Comparison of ENCODE assay signal across 22 mouse cellular contexts in the genomic region with DNA sequence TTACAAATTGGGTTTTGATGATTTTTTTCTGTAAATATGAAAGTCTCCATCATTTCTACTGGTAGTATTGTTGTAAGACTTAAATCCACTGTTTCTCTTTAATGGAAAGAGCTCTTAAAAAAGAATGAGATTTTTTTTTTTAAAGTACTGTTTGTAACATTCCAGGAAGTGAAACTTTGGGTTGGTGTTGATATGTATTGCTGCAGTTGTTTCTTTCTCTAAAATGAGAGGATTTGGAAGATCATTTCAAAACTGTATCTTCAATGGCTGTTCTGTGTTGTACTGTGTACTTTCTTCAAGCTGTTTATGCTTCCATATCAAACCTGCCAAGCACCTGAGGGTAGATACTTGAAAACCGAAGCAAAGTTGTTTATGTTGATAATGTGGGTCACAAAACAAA. TPM values are rescaled to one million over a fixed set of nuclear protein-coding genes. Genes with fewer than 3 reads are reported as not detected.
A peak's percentile ranks its signal among the peaks of the same experiment; 100 is the strongest.
DNase-seq lines count a peak whose midpoint lies in the region; ATAC-seq and TF ChIP-seq lines count a peak whose summit lies in the region.
"Had no signal": no experiment of that assay in that cellular context is flagged by ENCODE, and none has a peak within 500 bp of the region (broad histone marks: within the 10 kb centered on the region; RNA-seq: fewer than 3 reads in every experiment).

No protein-coding gene starts in this region.

- peak; percentile 52 for ATAC-seq in granulocyte monocyte progenitor cell, adult 5-6 weeks (replicated peaks; ENCODE audit: poor library complexity, severe bottlenecking)
- 0 out of 2 replicates have a peak, but pooled peaks have one; percentile 28 for ATAC-seq in megakaryocyte progenitor cell, adult 5-6 weeks (replicated peaks; ENCODE audit: poor library complexity)
- ATAC-seq: forebrain, embryonic 14.5 days; inflammation-experienced regulatory T-cells, adult 6 months; Patski had no signal

- WGBS in heart, embryonic 10.5 days, result 74% methylated on average over 1 of the region's 1 CpGs

- peaks cover 27% of the 10 kb centered on the region for H3K36me3 ChIP-seq in E14TG2a.4 (ENCODE audit: insufficient read depth, low read length)
- H3K36me3 ChIP-seq in heart, embryonic 10.5 days, result 0 out of 2 replicates have a peak, but pooled peaks cover 3% of the 10 kb centered on the region
- H3K36me3 ChIP-seq: embryonic facial prominence, embryonic 15.5 days; hindbrain, embryonic 15.5 days had no signal

- no peaks in the 10 kb centered on the region for H3K9me3 ChIP-seq in E14TG2a.4 (ENCODE audit: low read length)
- no peaks in the 10 kb centered on the region for H3K9me3 ChIP-seq in heart, embryonic 10.5 days
- H3K9me3 ChIP-seq: embryonic facial prominence, embryonic 15.5 days; forebrain, embryonic 10.5 days; heart, embryonic 13.5 days; hindbrain, embryonic 15.5 days had no signal

- no peak for DNase-seq in gastrocnemius, adult 2 months
- DNase-seq in gastrocnemius, postnatal 25 days, result no peak
- no peak for DNase-seq in frontal cortex, postnatal 10 days (ENCODE audit: low spot score in 2 of 2)
- DNase-seq in heart, embryonic 10.5 days (ENCODE audit: low spot score), result no peak
- no peak for DNase-seq in kidney, adult 8-10 months
- DNase-seq: adrenal gland, postnatal 25 days; cerebellum, adult 8-10 months; cerebellum, postnatal 14 days; embryo, embryonic 11 days; gastrocnemius, postnatal 10 days; heart, postnatal 36 days had no signal

- no peak overlapping the region for H3K4me3 ChIP-seq in gastrocnemius, adult 2 months
- peak overlapping the region; percentile 73 for H3K4me3 ChIP-seq in E14TG2a.4 (replicated peaks; ENCODE audit: low read length)
- no peak overlapping the region for H3K4me3 ChIP-seq in heart, embryonic 10.5 days
- H3K4me3 ChIP-seq: embryonic facial prominence, embryonic 15.5 days; erythroblast, embryonic 14.5 days; forebrain, embryonic 10.5 days; heart, embryonic 13.5 days; hindbrain, embryonic 15.5 days had no signal

- intact Hi-C loops in gastrocnemius, adult 2 months (cut with DNase I), result loop anchor here (5.0 kb wide), 1 partner anchor 43 kb away; no protein-coding TSS in a partner anchor

- peaks cover 79% of the 10 kb centered on the region for H3K4me1 ChIP-seq in E14TG2a.4 (replicated peaks; ENCODE audit: low read depth, low read length)
- H3K4me1 ChIP-seq in heart, embryonic 10.5 days, result peaks cover 15% of the 10 kb centered on the region

- H3K27ac ChIP-seq in gastrocnemius, adult 2 months, result peak overlapping the region; percentile 86
- H3K27ac ChIP-seq in heart, embryonic 10.5 days, result no peak overlapping the region
- H3K27ac ChIP-seq: embryonic facial prominence, embryonic 15.5 days; forebrain, embryonic 10.5 days; heart, embryonic 13.5 days; hindbrain, embryonic 15.5 days had no signal

- TF ChIP-seq CTCF in gastrocnemius, adult 2 months (IDR thresholded peaks at IDR 0.05), result no peak
- TF ChIP-seq CTCF in E14TG2a.4 (conservative IDR thresholded peaks at IDR 0.05; ENCODE audit: low read length), result no peak

- no peaks in the 10 kb centered on the region for H3K27me3 ChIP-seq in E14TG2a.4 (ENCODE audit: insufficient read depth, low read length)
- H3K27me3 ChIP-seq in heart, embryonic 10.5 days (ENCODE audit: insufficient read depth, poor library complexity, severe bottlenecking), result no peaks in the 10 kb centered on the region
- H3K27me3 ChIP-seq: embryonic facial prominence, embryonic 15.5 days; heart, embryonic 13.5 days; hindbrain, embryonic 15.5 days; Patski had no signal

RNA-seq across cellular contexts. Expression of gene Fxr1, which starts 15.1 kb away (rescaled TPM):
- total RNA-seq in gastrocnemius, adult 2 months (2021), result 100 to 1,000 TPM; 397 to 430 TPM
- total RNA-seq in gastrocnemius, postnatal 25 days (2021), result 100 to 1,000 TPM; 381 to 419 TPM
- total RNA-seq in granulocyte monocyte progenitor cell, adult 5-6 weeks (2014; fragmentation: Nextera tagmentation), result 82.8 and 85.8 TPM in 2 replicates
- total RNA-seq in granulocyte monocyte progenitor cell, adult 5-6 weeks (2017), result 183 and 220 TPM in 2 replicates
- total RNA-seq in megakaryocyte progenitor cell, adult 5-6 weeks (2015), result 102 and 118 TPM in 2 replicates
- 167 and 209 TPM in 2 replicates for total RNA-seq in megakaryocyte progenitor cell, adult 5-6 weeks (2017)
- polyA plus RNA-seq in heart, embryonic 10.5 days (2016; fragmentation: Nextera tagmentation; extraction: Ambion mirVana), result 67.7 and 70.5 TPM in 2 replicates

RNA-seq across cellular contexts. Expression of gene Dnajc19, which starts 46.3 kb away (rescaled TPM):
- total RNA-seq in gastrocnemius, adult 2 months (2021), result 100 to 1,000 TPM; 136 to 139 TPM
- 100 to 1,000 TPM; 105 to 112 TPM for total RNA-seq in gastrocnemius, postnatal 25 days (2021)
- 128 and 161 TPM in 2 replicates for total RNA-seq in granulocyte monocyte progenitor cell, adult 5-6 weeks (2014; fragmentation: Nextera tagmentation)
- 166 and 185 TPM in 2 replicates for total RNA-seq in granulocyte monocyte progenitor cell, adult 5-6 weeks (2017)
- 155 and 171 TPM in 2 replicates for total RNA-seq in megakaryocyte progenitor cell, adult 5-6 weeks (2015)
- 183 and 206 TPM in 2 replicates for total RNA-seq in megakaryocyte progenitor cell, adult 5-6 weeks (2017)
- polyA plus RNA-seq in heart, embryonic 10.5 days (2016; fragmentation: Nextera tagmentation; extraction: Ambion mirVana), result 162 and 167 TPM in 2 replicates
